Mouse (Mus musculus) CD4-positive, CD25-positive, alpha-beta regulatory T cell, adult 2 months (primary cell): ENCODE results near the gene Ednra.
"Not testable (repeated sequence)": the region's sequence is repeated elsewhere in the genome, so short reads cannot be mapped to it uniquely, and the experiment has no call there.

Source experiments
- DNase-seq: peaks from one replicate; pipeline ENCODE4 v3.0.0-alpha.2; 2012; ENCODE audit warnings: low read depth, low spot score

Gene Ednra

GRCm38 (mm10) chr8:77718933-77719332, 5.3 kb downstream of the Ednra start:
- no peak for DNase-seq

- DNase-seq: no peak
Measured at GRCm38 (mm10) chr8:77717036-77717435, 7.2 kb downstream of the Ednra start.

- no peak for DNase-seq
Measured at GRCm38 (mm10) chr8:77714455-77714854, 9.8 kb downstream of the Ednra start.

- peak; percentile 54 for DNase-seq
Measured at GRCm38 (mm10) chr8:77713688-77714087, 10.6 kb downstream of the Ednra start.

GRCm38 (mm10) chr8:77704768-77705167, 19.5 kb downstream of the Ednra start:
- DNase-seq: no peak

- DNase-seq: no peak
Measured at GRCm38 (mm10) chr8:77698028-77698427, 26.2 kb downstream of the Ednra start.

GRCm38 (mm10) chr8:77696182-77696581, 28.1 kb downstream of the Ednra start:
- DNase-seq: no peak

GRCm38 (mm10) chr8:77695486-77696058, 28.7 kb downstream of the Ednra start:
- DNase-seq: no peak

- DNase-seq: no peak
Measured at GRCm38 (mm10) chr8:77695070-77695469, 29.2 kb downstream of the Ednra start.

- DNase-seq: no peak
Measured at GRCm38 (mm10) chr8:77694588-77694987, 29.7 kb downstream of the Ednra start.

GRCm38 (mm10) chr8:77689421-77690059, 34.7 kb downstream of the Ednra start:
- not testable (repeated sequence) for DNase-seq

- no peak for DNase-seq
Measured at GRCm38 (mm10) chr8:77688978-77689377, 35.3 kb downstream of the Ednra start.

- no peak for DNase-seq
Measured at GRCm38 (mm10) chr8:77684372-77684771, 39.9 kb downstream of the Ednra start.

- DNase-seq: no peak
Measured at GRCm38 (mm10) chr8:77683356-77684106, 40.7 kb downstream of the Ednra start.

GRCm38 (mm10) chr8:77682008-77682934, 42.0 kb downstream of the Ednra start:
- no peak for DNase-seq

- no peak for DNase-seq
Measured at GRCm38 (mm10) chr8:77672036-77672435, 52.2 kb downstream of the Ednra start.

- no peak for DNase-seq
Measured at GRCm38 (mm10) chr8:77670612-77671363, 53.5 kb downstream of the Ednra start.

- DNase-seq: no peak
Measured at GRCm38 (mm10) chr8:77667916-77668315, 56.3 kb downstream of the Ednra start.

GRCm38 (mm10) chr8:77664901-77665300, 59.4 kb downstream of the Ednra start:
- DNase-seq: no peak

GRCm38 (mm10) chr8:77659534-77660080, 64.7 kb downstream of the Ednra start:
- DNase-seq: no peak

GRCm38 (mm10) chr8:77658356-77658755, 65.9 kb downstream of the Ednra start:
- no peak for DNase-seq
